Mouse (Mus musculus): Measurements from ENCODE around the gene Agmat. TPM values are rescaled to one million over a fixed set of nuclear protein-coding genes. Genes with fewer than 3 reads are reported as not detected.

Agmat gene
- polyA plus RNA-seq, 2 experiments, result 0.21 TPM; not detected in 1

DNA sequence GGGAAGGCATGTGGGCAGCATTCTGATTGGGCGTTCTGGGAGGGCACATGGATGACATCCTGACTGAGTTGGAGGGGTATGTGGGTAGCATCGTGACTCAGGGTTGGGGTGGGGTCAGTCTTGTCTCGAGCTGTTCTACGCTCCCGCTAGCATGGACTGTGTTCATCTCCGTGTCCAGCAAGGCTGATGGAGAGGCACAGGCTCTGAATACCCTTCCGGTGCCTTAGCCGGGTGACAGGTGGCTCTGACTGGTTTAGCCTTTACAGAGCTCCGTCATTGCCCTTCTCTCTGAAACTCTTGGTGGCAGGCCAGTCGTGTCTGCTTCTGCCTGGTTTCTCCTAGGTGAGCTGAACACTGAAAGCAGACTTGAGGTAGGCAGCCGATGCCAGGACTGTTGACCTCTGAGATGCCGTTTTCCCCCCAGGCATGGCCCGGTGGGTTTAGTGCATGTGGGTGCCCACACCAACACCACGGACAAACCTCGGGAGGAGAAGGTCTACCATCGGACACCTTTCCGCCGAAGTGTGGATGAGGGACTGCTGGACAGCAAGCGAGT, 9.0 kb downstream of the Agmat start:
- 90% methylated on average over 19 of the region's 19 CpGs for WGBS
- Histone ChIP-seq H3K9me3 (ENCODE audit: control insufficient read depth, low read length) (no peaks in the 10 kb centered on the region), H3K36me3 (ENCODE audit: control insufficient read depth, insufficient read depth, low read length) (no peaks in the 10 kb centered on the region), H3K27me3 (ENCODE audit: control insufficient read depth, insufficient read depth, low read length) (no peaks in the 10 kb centered on the region), H3K4me2 (replicated peaks; ENCODE audit: low read depth, low read length, severe bottlenecking) (no peak overlapping the region), H3K4me1 (ENCODE audit: control insufficient read depth, insufficient read depth, low read length) (no peaks in the 10 kb centered on the region), H3K9ac (ENCODE audit: low read depth, low read length, severe bottlenecking) (no peak overlapping the region), H3K4me3 (replicated peaks; ENCODE audit: low read length) (no peak overlapping the region), H3K27ac (replicated peaks; ENCODE audit: low read depth, low read length) (no peak overlapping the region)
- ATAC-seq (ENCODE audit: low FRiP score, low read depth) (peak; percentile 12; the same call in 1 of the 2 replicates), DNase-seq (ENCODE audit: low spot score) (no peak)
- no peak for TF ChIP-seq POLR2A (IDR thresholded peaks at IDR 0.05; ENCODE audit: borderline replicate concordance, extremely low read depth, insufficient read depth, insufficient read length)

DNA sequence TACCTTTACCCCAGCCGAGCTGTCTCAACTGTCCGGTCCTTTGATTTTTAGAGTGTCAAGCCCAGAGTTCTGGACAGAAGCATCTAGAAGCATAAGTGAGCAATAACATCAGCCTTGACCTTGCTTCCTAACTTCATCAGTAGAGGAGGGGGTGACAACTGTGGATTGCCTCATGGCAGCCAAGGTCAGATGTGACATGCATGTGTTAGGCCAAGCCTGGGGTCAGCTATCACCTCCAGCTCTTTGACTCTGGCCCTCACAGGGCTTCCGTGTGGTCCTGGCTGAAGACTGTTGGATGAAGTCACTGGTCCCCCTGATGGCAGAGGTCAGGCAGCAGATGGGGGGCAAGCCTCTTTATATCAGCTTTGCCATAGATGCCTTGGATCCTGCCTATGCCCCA, 10.7 kb downstream of the Agmat start:
- peaks cover 6% of the 10 kb centered on the region for H3K36me3 ChIP-seq (ENCODE audit: control insufficient read depth, insufficient read depth, low read length)
- no peak overlapping the region for H3K27ac ChIP-seq (replicated peaks; ENCODE audit: low read depth, low read length)
- no peaks in the 10 kb centered on the region for H3K4me1 ChIP-seq (ENCODE audit: control insufficient read depth, insufficient read depth, low read length)
- H3K9ac ChIP-seq (ENCODE audit: low read depth, low read length, severe bottlenecking), result no peak overlapping the region
- no peaks in the 10 kb centered on the region for H3K9me3 ChIP-seq (ENCODE audit: control insufficient read depth, low read length)
- no peak for TF ChIP-seq POLR2A (IDR thresholded peaks at IDR 0.05; ENCODE audit: borderline replicate concordance, extremely low read depth, insufficient read depth, insufficient read length)
- H3K4me2 ChIP-seq (replicated peaks; ENCODE audit: low read depth, low read length, severe bottlenecking), result no peak overlapping the region
- H3K27me3 ChIP-seq (ENCODE audit: control insufficient read depth, insufficient read depth, low read length), result no peaks in the 10 kb centered on the region
- 86% methylated on average over 3 of the region's 3 CpGs for WGBS
- H3K4me3 ChIP-seq (replicated peaks; ENCODE audit: low read length), result no peak overlapping the region
- no peak for DNase-seq (ENCODE audit: low spot score)
- no peak for ATAC-seq (ENCODE audit: low FRiP score, low read depth)

DNA sequence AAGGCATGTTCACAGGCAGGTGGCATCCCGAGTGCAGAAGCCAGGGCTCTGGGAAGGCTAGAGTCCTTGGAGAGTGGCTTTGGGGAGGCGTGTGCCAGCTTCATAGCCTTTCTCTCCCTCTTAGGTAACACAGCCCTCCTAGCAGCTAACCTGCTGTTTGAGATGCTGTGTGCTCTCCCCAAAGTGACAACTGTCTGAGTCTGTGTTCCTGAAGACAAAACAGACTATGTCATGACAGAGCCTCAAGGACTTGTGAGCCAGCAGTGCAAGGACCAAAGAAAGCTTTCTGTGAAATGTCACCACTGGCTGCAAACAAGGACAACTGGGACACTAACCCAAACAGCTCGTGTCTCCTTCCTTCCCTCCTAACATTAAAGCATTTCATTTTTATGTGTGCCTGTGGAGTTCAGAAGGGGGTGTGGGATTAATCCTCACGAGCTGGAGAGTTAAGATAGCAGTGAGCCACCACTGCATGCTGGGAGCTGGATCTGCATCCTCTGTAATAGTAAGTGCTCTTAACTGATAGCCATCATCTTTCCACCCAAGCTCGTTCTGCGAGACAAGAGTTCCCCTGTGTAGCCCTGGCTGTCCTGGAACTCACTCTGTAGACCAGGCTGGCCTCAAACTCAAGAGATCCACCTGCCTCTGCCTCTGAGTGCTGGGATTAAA, 12.5 kb downstream of the Agmat start:
- 65% methylated on average over 6 of the region's 6 CpGs for WGBS
- Histone ChIP-seq H3K27ac (replicated peaks; ENCODE audit: low read depth, low read length) (no peak overlapping the region), H3K36me3 (ENCODE audit: control insufficient read depth, insufficient read depth, low read length) (peaks cover 23% of the 10 kb centered on the region), H3K4me2 (replicated peaks; ENCODE audit: low read depth, low read length, severe bottlenecking) (no peak overlapping the region), H3K9ac (ENCODE audit: low read depth, low read length, severe bottlenecking) (no peak overlapping the region), H3K9me3 (ENCODE audit: control insufficient read depth, low read length) (no peaks in the 10 kb centered on the region), H3K4me1 (ENCODE audit: control insufficient read depth, insufficient read depth, low read length) (no peaks in the 10 kb centered on the region), H3K4me3 (replicated peaks; ENCODE audit: low read length) (no peak overlapping the region), H3K27me3 (ENCODE audit: control insufficient read depth, insufficient read depth, low read length) (no peaks in the 10 kb centered on the region)
- ATAC-seq (ENCODE audit: low FRiP score, low read depth) (no peak), DNase-seq (ENCODE audit: low spot score) (no peak)
- no peak for TF ChIP-seq POLR2A (IDR thresholded peaks at IDR 0.05; ENCODE audit: borderline replicate concordance, extremely low read depth, insufficient read depth, insufficient read length)

DNA sequence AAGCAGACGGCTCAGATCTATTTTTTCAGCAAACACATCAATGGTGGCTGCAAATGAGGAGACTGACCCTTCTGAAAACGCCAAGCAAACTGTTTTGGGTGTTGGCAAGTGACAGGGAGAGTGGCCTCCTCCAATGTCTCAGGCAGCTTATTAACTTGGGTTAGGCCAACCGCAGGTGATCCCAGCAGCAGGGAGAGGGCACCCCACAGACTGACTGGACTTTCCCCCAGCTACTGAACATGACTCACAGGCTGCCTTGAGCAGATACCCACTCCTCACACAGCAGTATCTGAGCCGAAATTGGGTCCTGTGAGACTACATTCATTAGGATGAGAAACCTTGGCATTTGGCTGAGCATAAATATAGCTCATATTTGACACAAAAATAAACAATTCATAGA, 14.5 kb downstream of the Agmat start:
- Histone ChIP-seq H3K27me3 (ENCODE audit: control insufficient read depth, insufficient read depth, low read length) (no peaks in the 10 kb centered on the region), H3K4me3 (replicated peaks; ENCODE audit: low read length) (no peak overlapping the region), H3K4me2 (replicated peaks; ENCODE audit: low read depth, low read length, severe bottlenecking) (no peak overlapping the region), H3K36me3 (ENCODE audit: control insufficient read depth, insufficient read depth, low read length) (peaks cover 38% of the 10 kb centered on the region), H3K9ac (ENCODE audit: low read depth, low read length, severe bottlenecking) (no peak overlapping the region), H3K27ac (replicated peaks; ENCODE audit: low read depth, low read length) (no peak overlapping the region), H3K9me3 (ENCODE audit: control insufficient read depth, low read length) (no peaks in the 10 kb centered on the region), H3K4me1 (ENCODE audit: control insufficient read depth, insufficient read depth, low read length) (no peaks in the 10 kb centered on the region)
- 85% methylated on average over 4 of the region's 4 CpGs for WGBS
- ATAC-seq (ENCODE audit: low FRiP score, low read depth) (no peak), DNase-seq (ENCODE audit: low spot score) (no peak)
- no peak for TF ChIP-seq POLR2A (IDR thresholded peaks at IDR 0.05; ENCODE audit: borderline replicate concordance, extremely low read depth, insufficient read depth, insufficient read length)

DNA sequence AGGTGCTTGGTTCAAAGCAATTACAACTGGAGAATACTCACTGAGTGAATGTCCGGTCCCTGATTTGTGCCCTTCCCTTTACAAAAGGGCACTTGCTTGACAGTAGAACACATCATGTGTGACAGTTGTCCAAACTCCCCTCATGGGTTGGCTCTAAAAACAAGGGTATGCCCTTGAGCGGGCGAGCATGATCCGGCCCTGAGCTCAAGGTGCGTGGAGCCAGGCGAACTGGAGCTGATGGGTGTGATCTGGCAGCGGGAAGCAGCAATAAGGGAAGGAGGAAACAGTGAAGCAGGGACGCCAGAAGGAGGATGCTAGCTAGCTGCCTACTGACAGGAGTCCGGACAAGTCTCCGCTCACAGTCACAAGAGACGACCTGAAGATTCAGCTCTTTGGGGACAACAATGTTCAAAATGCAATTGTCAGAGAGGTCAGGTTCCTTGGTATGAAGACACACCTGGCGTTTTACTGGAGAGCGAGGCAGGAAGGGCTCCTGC, 15.7 kb downstream of the Agmat start:
- WGBS, result 95% methylated on average over 13 of the region's 13 CpGs
- TF ChIP-seq POLR2A (IDR thresholded peaks at IDR 0.05; ENCODE audit: borderline replicate concordance, extremely low read depth, insufficient read depth, insufficient read length), result no peak
- H3K9me3 ChIP-seq (ENCODE audit: control insufficient read depth, low read length), result no peaks in the 10 kb centered on the region
- DNase-seq (ENCODE audit: low spot score) (no peak), ATAC-seq (ENCODE audit: low FRiP score, low read depth) (no peak)
- peaks cover 43% of the 10 kb centered on the region for H3K36me3 ChIP-seq (ENCODE audit: control insufficient read depth, insufficient read depth, low read length)
- H3K4me1 ChIP-seq (ENCODE audit: control insufficient read depth, insufficient read depth, low read length), result peaks cover 12% of the 10 kb centered on the region
- no peak overlapping the region for H3K9ac ChIP-seq (ENCODE audit: low read depth, low read length, severe bottlenecking)
- no peak overlapping the region for H3K27ac ChIP-seq (replicated peaks; ENCODE audit: low read depth, low read length)
- no peaks in the 10 kb centered on the region for H3K27me3 ChIP-seq (ENCODE audit: control insufficient read depth, insufficient read depth, low read length)
- H3K4me2 ChIP-seq (replicated peaks; ENCODE audit: low read depth, low read length, severe bottlenecking), result no peak overlapping the region
- H3K4me3 ChIP-seq (replicated peaks; ENCODE audit: low read length), result no peak overlapping the region

Measured in limb, embryonic 14.5 days (tissue).